Mouse (Mus musculus) lung, postnatal 0 days (tissue): ENCODE measurements around the gene G6pc3.
A peak's percentile ranks its signal among the peaks of the same experiment; 100 is the strongest.

Experiments
- CTCF ChIP-seq: IDR thresholded peaks from 2 replicates; pipeline ENCODE4 v1.5.1; 2016; ENCODE audit warnings: antibody characterized with exemption, mild to moderate bottlenecking
- EP300 ChIP-seq: IDR thresholded peaks from 2 replicates; pipeline ENCODE4 v1.6.1; 2016; ENCODE audit warnings: antibody characterized with exemption, mild to moderate bottlenecking, control low read depth

- TF ChIP-seq EP300 (no peak), CTCF (peak; percentile 30)
Measured at GRCm38 (mm10) chr11:102198245-102198644, 8.8 kb downstream of the G6pc3 start.
